Comparison of ENCODE assay signal across 19 mouse cellular contexts in genomic region chr13:57930720-57931119, GRCm38 (mm10). TPM values are rescaled to one million over a fixed set of nuclear protein-coding genes. Genes with fewer than 3 reads are reported as not detected.
DNase-seq lines count a peak whose midpoint lies in the region; ATAC-seq and TF ChIP-seq lines count a peak whose summit lies in the region.
"Had no signal": no experiment of that assay in that cellular context is flagged by ENCODE, and none has a peak within 500 bp of the region (broad histone marks: within the 10 kb centered on the region; RNA-seq: fewer than 3 reads in every experiment).

No protein-coding gene starts in this region.

- peaks cover 27% of the 10 kb centered on the region for H3K4me1 ChIP-seq in forebrain, embryonic 10.5 days
- H3K4me1 ChIP-seq in forebrain, embryonic 16.5 days (replicated peaks; ENCODE audit: control insufficient read depth, insufficient read depth, low read length) = no peaks in the 10 kb centered on the region
- H3K4me1 ChIP-seq in midbrain, embryonic 12.5 days = peaks cover 15% of the 10 kb centered on the region
- H3K4me1 ChIP-seq in midbrain, embryonic 13.5 days (replicated peaks) = peaks cover 11% of the 10 kb centered on the region
- H3K4me1 ChIP-seq in embryonic facial prominence, embryonic 13.5 days = peaks cover 22% of the 10 kb centered on the region
- peaks cover 10% of the 10 kb centered on the region for H3K4me1 ChIP-seq in neural tube, embryonic 11.5 days (ENCODE audit: control insufficient read depth, insufficient read depth, low read length)
- H3K4me1 ChIP-seq in stomach, postnatal 0 days (replicated peaks; ENCODE audit: control insufficient read depth, insufficient read depth) = no peaks in the 10 kb centered on the region
- H3K4me1 ChIP-seq: limb, embryonic 15.5 days; liver, embryonic 15.5 days had no signal

- TF ChIP-seq CTCF in stomach, postnatal 0 days (IDR thresholded peaks at IDR 0.05; ENCODE audit: low read depth) = no peak

- TF ChIP-seq EP300 in stomach, postnatal 0 days (optimal IDR thresholded peaks at IDR 0.05) = no peak

- ATAC-seq in forebrain, embryonic 16.5 days = no peak
- ATAC-seq in midbrain, embryonic 12.5 days (ENCODE audit: low FRiP score, low read depth) = no peak
- ATAC-seq in midbrain, embryonic 13.5 days = no peak
- no peak for ATAC-seq in embryonic facial prominence, embryonic 13.5 days (ENCODE audit: insufficient number of reproducible peaks, insufficient read depth, low FRiP score, low TSS enrichment, low read depth)
- ATAC-seq in neural tube, embryonic 11.5 days (ENCODE audit: insufficient read depth, low FRiP score, low TSS enrichment) = peak; percentile 69
- ATAC-seq in stomach, postnatal 0 days (ENCODE audit: low FRiP score, low TSS enrichment) = no peak
- ATAC-seq: activated CD4-positive, CD25-positive, alpha-beta regulatory T cell, adult 4 months; CD4-positive, CD25-positive, alpha-beta regulatory T cell, adult 4 months; intestine, embryonic 16.5 days had no signal

- H3K27me3 ChIP-seq in forebrain, embryonic 10.5 days (ENCODE audit: poor library complexity, severe bottlenecking) = no peaks in the 10 kb centered on the region
- H3K27me3 ChIP-seq in forebrain, embryonic 16.5 days (replicated peaks; ENCODE audit: control insufficient read depth, insufficient read depth, low read length) = no peaks in the 10 kb centered on the region
- no peaks in the 10 kb centered on the region for H3K27me3 ChIP-seq in midbrain, embryonic 12.5 days
- no peaks in the 10 kb centered on the region for H3K27me3 ChIP-seq in midbrain, embryonic 13.5 days
- H3K27me3 ChIP-seq in embryonic facial prominence, embryonic 13.5 days = no peaks in the 10 kb centered on the region
- no peaks in the 10 kb centered on the region for H3K27me3 ChIP-seq in neural tube, embryonic 11.5 days (ENCODE audit: control insufficient read depth, insufficient read depth, low read length)
- no peaks in the 10 kb centered on the region for H3K27me3 ChIP-seq in stomach, postnatal 0 days (ENCODE audit: control insufficient read depth, insufficient read depth, low read length)
- H3K27me3 ChIP-seq: forebrain, embryonic 12.5 days; limb, embryonic 15.5 days; liver, embryonic 15.5 days had no signal

- no peaks in the 10 kb centered on the region for H3K36me3 ChIP-seq in forebrain, embryonic 10.5 days (replicated peaks)
- H3K36me3 ChIP-seq in forebrain, embryonic 16.5 days (ENCODE audit: control insufficient read depth, insufficient read depth) = no peaks in the 10 kb centered on the region
- no peaks in the 10 kb centered on the region for H3K36me3 ChIP-seq in midbrain, embryonic 12.5 days
- no peaks in the 10 kb centered on the region for H3K36me3 ChIP-seq in midbrain, embryonic 13.5 days
- H3K36me3 ChIP-seq in embryonic facial prominence, embryonic 13.5 days = no peaks in the 10 kb centered on the region
- no peaks in the 10 kb centered on the region for H3K36me3 ChIP-seq in neural tube, embryonic 11.5 days (ENCODE audit: control insufficient read depth, insufficient read depth, low read length)
- H3K36me3 ChIP-seq in stomach, postnatal 0 days (ENCODE audit: control insufficient read depth, insufficient read depth, low read length) = no peaks in the 10 kb centered on the region
- H3K36me3 ChIP-seq: forebrain, embryonic 12.5 days; limb, embryonic 15.5 days; liver, embryonic 15.5 days had no signal

- peak overlapping the region; percentile 76 for H3K27ac ChIP-seq in forebrain, embryonic 10.5 days
- no peak overlapping the region for H3K27ac ChIP-seq in forebrain, embryonic 16.5 days (ENCODE audit: low read length)
- H3K27ac ChIP-seq in midbrain, embryonic 12.5 days (replicated peaks) = 0 out of 2 replicates have a peak overlapping the region, but pooled peaks have one; percentile 35
- H3K27ac ChIP-seq in midbrain, embryonic 13.5 days = no peak overlapping the region
- peak overlapping the region; percentile 83 for H3K27ac ChIP-seq in embryonic facial prominence, embryonic 13.5 days
- no peak overlapping the region for H3K27ac ChIP-seq in neural tube, embryonic 11.5 days (ENCODE audit: low read depth, low read length)
- no peak overlapping the region for H3K27ac ChIP-seq in stomach, postnatal 0 days (replicated peaks)
- H3K27ac ChIP-seq: limb, embryonic 15.5 days; liver, embryonic 15.5 days; macrophage had no signal

- H3K4me2 ChIP-seq in forebrain, embryonic 16.5 days (ENCODE audit: low read length) = no peak overlapping the region
- H3K4me2 ChIP-seq in midbrain, embryonic 12.5 days (replicated peaks) = no peak overlapping the region
- no peak overlapping the region for H3K4me2 ChIP-seq in midbrain, embryonic 13.5 days (replicated peaks)
- no peak overlapping the region for H3K4me2 ChIP-seq in embryonic facial prominence, embryonic 13.5 days
- H3K4me2 ChIP-seq in neural tube, embryonic 11.5 days (ENCODE audit: low read depth) = no peak overlapping the region
- no peak overlapping the region for H3K4me2 ChIP-seq in stomach, postnatal 0 days (replicated peaks; ENCODE audit: low read depth)
- H3K4me2 ChIP-seq: forebrain, embryonic 12.5 days; limb, embryonic 15.5 days; liver, embryonic 15.5 days had no signal

- no peaks in the 10 kb centered on the region for H3K9me3 ChIP-seq in forebrain, embryonic 10.5 days
- no peaks in the 10 kb centered on the region for H3K9me3 ChIP-seq in forebrain, embryonic 16.5 days (ENCODE audit: control insufficient read depth, low read length)
- H3K9me3 ChIP-seq in midbrain, embryonic 12.5 days = no peaks in the 10 kb centered on the region
- no peaks in the 10 kb centered on the region for H3K9me3 ChIP-seq in midbrain, embryonic 13.5 days
- H3K9me3 ChIP-seq in embryonic facial prominence, embryonic 13.5 days = no peaks in the 10 kb centered on the region
- H3K9me3 ChIP-seq in neural tube, embryonic 11.5 days (ENCODE audit: control insufficient read depth, low read length) = no peaks in the 10 kb centered on the region
- H3K9me3 ChIP-seq in stomach, postnatal 0 days (ENCODE audit: control insufficient read depth, low read length) = no peaks in the 10 kb centered on the region
- H3K9me3 ChIP-seq: forebrain, embryonic 12.5 days; limb, embryonic 15.5 days; liver, embryonic 15.5 days had no signal

- WGBS in forebrain, embryonic 10.5 days = 41% methylated on average over 5 of the region's 5 CpGs
- 23% methylated on average over 5 of the region's 5 CpGs for WGBS in forebrain, embryonic 16.5 days
- WGBS in midbrain, embryonic 12.5 days = 26% methylated on average over 5 of the region's 5 CpGs
- 18% methylated on average over 5 of the region's 5 CpGs for WGBS in midbrain, embryonic 13.5 days
- WGBS in embryonic facial prominence, embryonic 13.5 days = 23% methylated on average over 5 of the region's 5 CpGs
- WGBS in neural tube, embryonic 11.5 days = 21% methylated on average over 5 of the region's 5 CpGs
- 54% methylated on average over 5 of the region's 5 CpGs for WGBS in stomach, postnatal 0 days

- no peak overlapping the region for H3K4me3 ChIP-seq in forebrain, embryonic 10.5 days
- no peak overlapping the region for H3K4me3 ChIP-seq in forebrain, embryonic 16.5 days (replicated peaks; ENCODE audit: low read length)
- H3K4me3 ChIP-seq in midbrain, embryonic 12.5 days = no peak overlapping the region
- H3K4me3 ChIP-seq in midbrain, embryonic 13.5 days (replicated peaks) = no peak overlapping the region
- H3K4me3 ChIP-seq in embryonic facial prominence, embryonic 13.5 days = no peak overlapping the region
- H3K4me3 ChIP-seq in neural tube, embryonic 11.5 days (ENCODE audit: low read depth, low read length) = no peak overlapping the region
- no peak overlapping the region for H3K4me3 ChIP-seq in stomach, postnatal 0 days (ENCODE audit: low read depth, low read length)
- H3K4me3 ChIP-seq: forebrain, embryonic 12.5 days; limb, embryonic 15.5 days; liver, embryonic 15.5 days had no signal

- no peak overlapping the region for H3K9ac ChIP-seq in forebrain, embryonic 16.5 days (replicated peaks; ENCODE audit: low read depth, low read length)
- no peak overlapping the region for H3K9ac ChIP-seq in midbrain, embryonic 12.5 days (replicated peaks)
- no peak overlapping the region for H3K9ac ChIP-seq in midbrain, embryonic 13.5 days (replicated peaks)
- no peak overlapping the region for H3K9ac ChIP-seq in embryonic facial prominence, embryonic 13.5 days
- H3K9ac ChIP-seq in neural tube, embryonic 11.5 days (ENCODE audit: low read length) = no peak overlapping the region
- H3K9ac ChIP-seq in stomach, postnatal 0 days (ENCODE audit: low read length) = no peak overlapping the region
- H3K9ac ChIP-seq: forebrain, embryonic 12.5 days; limb, embryonic 15.5 days; liver, embryonic 15.5 days had no signal

- DNase-seq in forebrain, embryonic 10.5 days (ENCODE audit: extremely low spot score, low spot score) = no peak
- DNase-seq in neural tube, embryonic 11.5 days (ENCODE audit: low spot score) = peak; percentile 49
- no peak for DNase-seq in stomach, postnatal 0 days (ENCODE audit: low spot score)
- DNase-seq in heart, adult 18-20 months = no peak
- DNase-seq: adrenal gland, postnatal 10 days; gastrocnemius, postnatal 25 days had no signal

RNA-seq across cellular contexts. Expression of gene Spock1, which starts 22.6 kb away (rescaled TPM):
- polyA plus RNA-seq in forebrain, embryonic 10.5 days (2016; fragmentation: Nextera tagmentation; extraction: Ambion mirVana) = 1.1 and 1.2 TPM in 2 replicates
- polyA plus RNA-seq in forebrain, embryonic 16.5 days (2015; fragmentation: Nextera tagmentation; extraction: Ambion mirVana) = 44.2 and 48.1 TPM in 2 replicates
- 22.4 and 28.1 TPM in 2 replicates for polyA plus RNA-seq in midbrain, embryonic 12.5 days (2016; fragmentation: Nextera tagmentation; extraction: Ambion mirVana)
- polyA plus RNA-seq in midbrain, embryonic 13.5 days (2015; fragmentation: Nextera tagmentation; extraction: Ambion mirVana) = 45.1 and 50.4 TPM in 2 replicates
- 12.0 and 13.1 TPM in 2 replicates for polyA plus RNA-seq in embryonic facial prominence, embryonic 13.5 days (2015; fragmentation: Nextera tagmentation; extraction: Ambion mirVana)
- 20.2 and 23.3 TPM in 2 replicates for polyA plus RNA-seq in neural tube, embryonic 11.5 days (2014; fragmentation: Nextera tagmentation; extraction: Ambion mirVana)
- polyA plus RNA-seq in stomach, postnatal 0 days (2015; fragmentation: Nextera tagmentation; extraction: Ambion mirVana) = 1.6 and 1.7 TPM in 2 replicates
- under 1 TPM; 0.10 to 0.17 TPM for total RNA-seq in heart, adult 18-20 months (2021)
- total RNA-seq: hematopoietic stem cell, adult 5-6 weeks; monocyte, adult 5-6 weeks had no signal
- polyA plus RNA-seq: CD4-positive, CD25-positive, alpha-beta regulatory T cell, adult 4 months; macrophage had no signal

Comparison
In these comparisons a context has a peak if more than half of its experiments do, and no peak if none do; other contexts are left out.
1. H3K27ac ChIP-seq: peak in forebrain, embryonic 10.5 days (single experiment), midbrain, embryonic 12.5 days (single experiment) and embryonic facial prominence, embryonic 13.5 days (single experiment); none in forebrain, embryonic 16.5 days (single experiment), midbrain, embryonic 13.5 days (single experiment), neural tube, embryonic 11.5 days (single experiment) and stomach, postnatal 0 days (single experiment).